Mouse (Mus musculus): ENCODE measurements at regions not wholly inside any gene's neighbourhood (a gene's known extent, or its start where the extent isn't known, plus 50 kb on each side); places are given as distances from the start of the nearest gene placed in this dataset.
"Not testable (repeated sequence)": the region's sequence is repeated elsewhere in the genome, so short reads cannot be mapped to it uniquely, and the experiment has no call there.

GRCm38 (mm10) chr8:90056331-90056730 is 291.8 kb downstream of the Tox3 start:
- CTCF ChIA-PET: no interaction called here

DNA sequence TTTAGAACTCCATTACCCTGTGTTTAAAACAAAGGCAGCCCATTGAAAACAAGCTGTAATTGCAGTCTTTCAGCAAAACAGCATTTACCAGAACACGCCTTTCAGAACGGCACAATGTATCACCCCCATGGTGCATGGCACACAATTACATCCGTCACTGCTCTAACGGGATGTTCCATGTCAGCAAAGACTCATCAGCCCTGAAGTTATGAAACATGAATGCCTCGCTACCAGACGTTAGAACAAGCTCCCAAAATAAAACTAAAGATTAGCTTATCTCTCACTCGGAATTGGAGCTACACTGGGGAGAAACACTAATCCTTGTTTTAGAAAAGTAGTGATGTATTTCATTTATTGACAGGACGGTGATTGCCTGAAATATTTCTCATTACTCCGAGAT is 301.4 kb downstream of the Tox3 start:
- CTCF ChIA-PET: no interaction called here

- CTCF ChIA-PET: no interaction called here
These were observed 311.7 kb downstream of the Tox3 start for GRCm38 (mm10) chr8:90036436-90036835.

- CTCF ChIA-PET: no interaction called here
These were observed 315.6 kb downstream of the Tox3 start for GRCm38 (mm10) chr8:90032572-90032971.

DNA sequence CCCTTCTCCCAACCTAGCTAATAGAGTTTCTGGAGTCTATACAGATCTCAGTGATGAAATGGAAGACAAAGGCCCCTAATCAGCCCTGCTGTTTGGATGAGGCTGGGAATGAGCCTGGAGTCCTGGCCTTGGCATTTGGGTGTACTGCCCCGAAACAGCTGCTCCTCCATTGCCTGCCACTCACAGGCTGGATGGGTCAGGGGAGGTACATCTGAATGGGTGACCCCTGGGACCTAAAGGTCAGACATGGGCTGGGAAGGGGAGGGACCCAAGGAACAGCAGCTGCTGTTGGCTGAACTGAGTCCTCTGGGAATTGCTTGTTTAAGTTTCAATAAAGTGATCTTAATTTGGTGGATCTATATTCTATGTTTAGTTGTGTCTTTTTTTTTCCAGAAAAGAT is 316.9 kb downstream of the Tox3 start:
- CTCF ChIA-PET: no interaction called here

GRCm38 (mm10) chr8:90017958-90018357 is 330.2 kb downstream of the Tox3 start:
- CTCF ChIA-PET: interaction anchor here (0.7 kb wide), 1 partner anchor 505 kb away, joined by 16 read pairs; no protein-coding TSS in a partner anchor

DNA sequence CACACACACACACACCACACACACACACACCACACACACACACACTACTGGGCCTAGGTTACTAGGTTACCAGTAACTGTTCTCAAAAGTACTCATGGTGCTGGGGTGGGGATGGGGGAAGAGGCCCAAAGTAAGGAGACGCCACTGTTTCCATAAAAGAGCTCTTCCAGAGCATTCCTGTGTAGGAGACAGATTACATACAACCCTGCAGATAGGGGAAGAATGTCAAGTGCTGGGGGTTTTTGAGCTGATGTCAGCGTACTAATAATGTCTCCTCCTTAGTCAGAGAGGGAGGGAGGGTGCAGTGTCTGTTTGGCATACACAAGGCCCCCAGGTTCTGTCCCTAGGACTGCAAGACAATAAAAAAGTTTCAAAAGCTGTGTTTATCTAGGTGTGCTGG is 334.4 kb downstream of the Tox3 start:
- CTCF ChIA-PET: no interaction called here

DNA sequence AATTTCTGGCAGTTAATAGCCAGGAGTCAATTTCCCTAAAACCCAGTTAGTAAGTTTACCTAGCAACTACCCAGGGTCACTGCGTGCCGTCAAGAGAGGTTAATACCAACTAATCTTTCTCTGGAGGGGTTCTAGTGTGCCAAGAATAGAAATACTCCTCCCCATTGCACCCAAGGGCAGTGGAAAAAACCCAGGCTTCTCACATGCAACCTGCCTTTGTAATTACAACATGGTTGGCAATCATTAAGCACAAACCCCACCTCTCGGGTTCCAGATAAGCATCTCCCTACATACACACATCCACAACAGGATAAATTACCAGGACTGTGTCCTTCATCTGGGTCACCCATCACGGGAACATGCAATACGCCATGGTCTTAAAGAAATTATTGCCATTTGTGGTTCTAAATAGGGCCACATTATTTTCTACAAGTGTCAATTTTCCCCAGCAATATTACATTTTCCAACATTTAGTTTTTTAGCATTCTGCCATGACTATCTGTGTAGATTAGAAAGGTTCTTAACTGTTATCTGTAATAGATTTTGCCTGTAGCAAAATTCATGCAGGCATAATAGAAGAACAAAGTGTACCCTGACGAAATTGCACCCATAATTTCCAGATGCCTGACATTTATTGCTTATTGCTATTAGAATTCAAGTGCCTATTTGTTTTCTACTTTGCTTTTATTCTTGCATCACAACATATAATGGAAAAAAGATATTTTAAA is 336.3 kb downstream of the Tox3 start:
- CTCF ChIA-PET: no interaction called here

GRCm38 (mm10) chr8:90009431-90009830 is 338.7 kb downstream of the Tox3 start:
- CTCF ChIA-PET: no interaction called here

- CTCF ChIA-PET: no interaction called here
These were observed 347.1 kb downstream of the Tox3 start for GRCm38 (mm10) chr8:90000899-90001640.

DNA sequence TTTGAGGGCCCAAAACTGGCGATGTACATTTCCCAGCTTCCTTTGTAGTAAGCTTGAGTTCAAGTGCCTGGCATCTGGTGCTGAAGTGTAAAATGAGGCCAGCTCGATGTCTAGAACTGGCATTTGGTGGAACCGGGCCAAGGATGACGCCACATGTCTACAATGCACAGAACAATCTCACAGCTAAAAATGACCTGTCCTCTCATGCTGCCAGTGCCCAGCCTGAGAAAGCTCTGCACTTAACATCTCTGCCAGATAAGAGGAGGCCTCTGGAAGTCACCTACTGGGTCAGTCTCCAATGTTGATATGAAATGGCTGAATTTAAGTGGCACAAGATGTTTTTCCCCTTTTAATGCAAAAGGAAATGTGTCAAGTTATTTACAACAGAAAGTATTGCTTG is 354.4 kb downstream of the Tox3 start:
- CTCF ChIA-PET: no interaction called here

DNA sequence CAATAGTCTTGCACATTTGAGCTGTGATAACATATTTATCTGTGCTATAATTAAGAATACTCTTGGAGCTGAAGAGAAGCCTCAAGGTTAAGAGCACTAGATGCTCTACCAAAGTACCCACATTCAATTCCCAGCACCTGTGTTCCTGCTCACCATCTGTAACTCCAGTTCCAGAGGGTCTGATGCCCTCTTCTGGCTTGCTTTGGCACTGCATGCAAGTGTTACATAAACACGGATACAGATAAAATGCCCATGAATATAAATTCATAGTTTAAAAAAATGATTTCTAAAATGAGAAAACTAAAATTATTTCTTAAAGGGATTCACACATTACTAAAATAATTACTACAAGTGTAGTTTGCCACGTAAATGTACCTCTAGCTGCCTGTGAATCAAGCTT is 364.3 kb downstream of the Tox3 start:
- CTCF ChIA-PET: no interaction called here

- CTCF ChIA-PET: no interaction called here
These were observed 365.6 kb downstream of the Tox3 start for GRCm38 (mm10) chr8:89982551-89982950.

DNA sequence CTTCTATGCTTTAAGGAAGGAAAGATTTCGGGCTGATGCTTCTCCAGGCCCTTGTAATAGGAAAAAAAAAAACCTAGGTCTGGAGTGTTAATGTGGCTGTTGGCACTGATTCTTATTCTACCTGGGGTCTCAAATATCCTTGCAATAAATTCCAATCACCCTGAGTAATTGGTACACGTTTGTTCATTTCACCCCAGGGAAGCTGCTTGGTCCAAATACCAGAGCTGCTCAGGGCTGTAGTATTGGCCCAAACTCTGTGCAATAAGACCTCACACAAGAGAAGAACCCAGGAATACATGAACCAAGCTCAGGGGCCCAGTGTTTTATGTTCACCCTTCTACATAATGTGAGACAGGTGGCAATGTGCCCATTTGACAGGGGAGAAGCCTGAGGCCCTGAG is 366.8 kb downstream of the Tox3 start:
- CTCF ChIA-PET: no interaction called here

GRCm38 (mm10) chr8:89980441-89980840 is 367.7 kb downstream of the Tox3 start:
- CTCF ChIA-PET: no interaction called here

GRCm38 (mm10) chr8:89962799-89963198 is 385.3 kb downstream of the Tox3 start:
- CTCF ChIA-PET: no interaction called here

- CTCF ChIA-PET: no interaction called here
These were observed 390.7 kb downstream of the Tox3 start for GRCm38 (mm10) chr8:89957486-89957885.

GRCm38 (mm10) chr8:89956482-89957020 is 391.6 kb downstream of the Tox3 start:
- CTCF ChIA-PET: no interaction called here

GRCm38 (mm10) chr8:89938836-89939235 is 409.3 kb downstream of the Tox3 start:
- CTCF ChIA-PET: no interaction called here

DNA sequence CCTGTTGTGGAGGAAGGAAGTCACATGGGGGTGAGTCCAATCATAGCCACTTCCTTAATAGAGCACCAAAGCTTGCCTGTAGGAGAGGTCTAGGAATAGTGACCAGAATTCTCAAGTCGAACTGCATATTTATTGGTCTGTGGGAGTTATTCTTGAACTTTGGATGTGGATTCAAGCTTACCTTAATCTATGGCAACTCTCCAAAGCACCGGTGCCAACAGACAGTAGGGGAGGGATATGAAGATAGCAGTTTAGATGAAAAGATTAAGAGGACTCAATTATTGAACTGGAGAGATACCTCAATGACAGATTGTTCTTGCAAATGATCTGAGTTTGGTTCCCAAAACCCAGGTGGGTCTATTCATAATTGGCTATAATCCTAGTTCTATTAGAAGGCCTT is 413.6 kb downstream of the Tox3 start:
- CTCF ChIA-PET: no interaction called here

DNA sequence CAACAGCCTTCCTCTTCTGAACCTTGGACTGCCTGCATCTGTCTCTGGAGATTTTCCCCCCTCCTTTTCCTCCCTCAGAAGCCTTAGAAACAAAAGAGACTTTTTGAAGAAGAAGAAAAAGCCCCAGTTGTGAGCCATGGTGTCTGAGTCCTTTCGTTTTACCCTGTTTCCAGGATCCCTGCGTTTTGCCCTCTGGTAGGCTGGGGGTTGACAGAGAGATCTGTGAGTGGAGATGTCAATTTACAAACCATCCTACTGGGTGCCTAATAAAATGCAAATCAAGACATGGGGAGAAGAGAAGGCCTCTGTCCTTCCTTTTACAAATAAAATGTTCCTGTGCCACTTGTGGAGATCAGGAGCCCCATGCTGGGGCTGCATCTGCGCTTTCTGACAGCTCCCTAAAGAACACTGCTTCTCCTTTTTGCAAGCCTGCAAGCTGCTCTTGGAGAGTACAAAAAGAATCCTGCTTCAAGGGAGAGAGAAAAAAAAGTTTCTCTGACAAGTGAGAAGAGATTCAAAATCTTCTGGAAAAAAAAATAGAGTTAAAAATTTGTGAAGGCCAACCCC is 421.4 kb downstream of the Tox3 start:
- CTCF ChIA-PET: no interaction called here

DNA sequence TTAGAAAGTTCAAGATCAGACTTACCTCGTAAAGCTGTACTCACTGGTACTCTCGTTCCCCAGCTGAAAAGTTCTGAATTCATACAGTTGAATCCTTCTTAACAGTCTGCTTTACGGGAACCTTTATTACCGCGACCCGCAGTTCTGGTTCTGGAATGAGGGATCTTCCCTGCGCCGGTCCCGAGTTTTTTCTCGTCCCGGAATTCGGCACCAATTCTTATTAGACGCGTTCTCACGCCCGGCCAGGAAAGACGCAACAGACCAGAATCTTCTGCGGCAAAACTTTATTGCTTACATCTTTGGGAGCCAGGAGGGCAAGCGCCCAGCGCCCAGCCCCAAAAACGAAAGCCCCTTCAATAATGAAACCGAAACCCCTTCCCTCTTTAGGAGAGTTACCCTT is 423.4 kb downstream of the Tox3 start:
- CTCF ChIA-PET: not testable (repeated sequence)

DNA sequence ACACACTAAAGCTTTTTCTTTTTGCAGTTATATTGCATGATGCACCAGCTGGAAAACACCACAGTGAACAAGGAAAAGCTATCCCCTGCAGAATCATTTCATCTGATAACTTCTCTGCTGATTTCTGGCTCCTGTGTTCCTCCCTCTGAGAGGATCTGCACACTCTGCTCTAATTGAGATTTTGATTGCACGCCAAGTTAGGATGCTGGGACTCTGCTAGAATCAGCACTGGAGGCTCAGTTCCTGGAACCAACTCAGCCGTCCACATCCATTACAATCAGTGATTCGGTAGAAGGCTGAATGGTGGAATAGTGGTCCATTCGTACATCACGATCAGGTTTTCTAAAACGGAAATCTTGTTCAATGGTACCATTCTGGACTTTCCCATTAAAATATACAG is 434.1 kb downstream of the Tox3 start:
- CTCF ChIA-PET: no interaction called here

Data from spleen, embryonic (tissue).